Mouse (Mus musculus): ENCODE results near the gene Trmt13. TPM values are rescaled to one million over a fixed set of nuclear protein-coding genes. Genes with fewer than 3 reads are reported as not detected.

The Trmt13 gene
- total and polyA plus RNA-seq, 3 experiments, result 9.9 to 20.9 (median 11.1) TPM

DNA sequence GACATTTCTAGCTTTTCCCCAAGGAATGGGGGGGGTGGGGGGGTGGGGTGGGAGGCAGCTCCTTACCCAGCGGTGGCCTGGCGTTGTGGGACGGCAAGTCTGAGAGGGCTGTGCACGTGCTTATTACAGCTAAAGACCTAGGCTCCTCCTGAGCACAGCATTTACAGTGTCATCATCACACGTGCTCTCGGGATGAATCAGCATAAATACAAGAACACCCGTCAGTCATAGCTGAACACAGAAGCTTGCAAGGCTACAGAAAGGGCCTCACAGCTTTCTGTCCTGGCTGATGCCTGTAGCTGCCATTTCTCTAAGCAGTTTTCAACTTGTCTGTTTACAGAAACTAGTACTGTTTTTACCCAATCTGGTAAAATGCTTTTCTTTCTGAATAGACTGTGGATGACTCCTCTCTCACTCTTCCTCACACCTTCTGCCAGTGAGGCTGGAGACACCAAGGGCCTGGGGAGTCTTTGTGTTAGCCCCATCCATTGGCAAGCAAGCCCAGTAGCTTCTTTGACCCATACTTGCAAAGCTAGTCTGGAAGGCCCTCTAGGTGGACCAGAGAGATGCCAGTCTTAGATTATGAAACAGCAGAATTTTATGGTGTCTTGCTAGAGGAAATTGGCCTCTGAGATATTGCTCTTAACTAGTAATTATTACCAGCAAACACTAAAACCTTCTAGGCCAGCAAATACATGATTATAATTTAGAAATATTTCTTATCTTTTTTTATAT lies 6.4 kb upstream of the Trmt13 start:
- Histone ChIP-seq H3K36me3 (replicated peaks in 1 of 2; ENCODE audit: control insufficient read depth in 1 of 2, insufficient read depth in 1 of 2, low read length in 1 of 2) (peaks cover 16 to 58% of the 10 kb centered on the region in 2 experiments), H3K27ac (ENCODE audit: insufficient read depth, low read depth) (0 out of 2 replicates have a peak overlapping the region, but pooled peaks have one; percentile 39)
- dilution Hi-C loops (cut with MboI; ENCODE audit: extremely low pct_ligation_motif_present, extremely low pct_unique_long_range_greater_than_20kb, low sequenced_read_pairs), result no loop called here

DNA sequence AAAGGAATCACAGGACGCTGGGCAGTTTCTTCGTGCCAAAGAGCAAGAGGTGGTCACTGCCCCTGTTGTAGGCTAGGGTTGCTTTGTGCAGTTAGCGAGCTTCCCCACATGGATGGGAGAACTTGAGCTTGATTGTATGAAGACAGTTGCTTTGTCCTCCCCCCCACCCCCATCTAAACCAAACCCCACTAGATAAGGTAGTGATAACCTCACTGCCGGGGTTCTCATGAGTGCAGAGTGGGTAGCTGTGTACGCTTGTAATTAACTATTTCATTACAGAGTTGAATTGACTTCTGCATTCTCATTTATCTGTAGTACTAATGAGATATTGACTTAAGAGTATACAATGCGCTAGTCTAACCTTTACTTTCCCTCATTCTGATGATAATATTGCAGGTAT lies 4.5 kb upstream of the Trmt13 start:
- no peak for DNase-seq (ENCODE audit: extremely low read depth)
- in situ Hi-C loops (cut with MboI; ENCODE audit: low pct_ligation_motif_present, low pct_unique_long_range_greater_than_20kb, low sequenced_read_pairs), result no loop called here
- H3K27ac ChIP-seq (ENCODE audit: insufficient read depth, low read depth), result no peak overlapping the region
- TF ChIP-seq ELF1 (IDR thresholded peaks at IDR 0.05; ENCODE audit: low read depth, low read length) (no peak), MEF2A (IDR thresholded peaks at IDR 0.05; ENCODE audit: borderline replicate concordance, low read depth, low read length) (no peak), USF1 (IDR thresholded peaks at IDR 0.05; ENCODE audit: low read depth, low read length) (no peak), E2F4 (IDR thresholded peaks at IDR 0.05; ENCODE audit: insufficient replicate concordance, low read depth, low read length) (no peak), RCOR1 (conservative IDR thresholded peaks at IDR 0.05; ENCODE audit: low read depth, low read length) (no peak), UBTF (IDR thresholded peaks at IDR 0.05; ENCODE audit: low read depth, low read length) (no peak), NRF1 (IDR thresholded peaks at IDR 0.05; ENCODE audit: low read depth, low read length) (no peak), ETS1 (conservative IDR thresholded peaks at IDR 0.05; ENCODE audit: low read depth, low read length) (no peak), SIN3A (IDR thresholded peaks at IDR 0.05; ENCODE audit: low read length) (no peak), GABPA (IDR thresholded peaks at IDR 0.05; ENCODE audit: insufficient replicate concordance, low read depth, low read length) (no peak), BHLHE40 (IDR thresholded peaks at IDR 0.05; ENCODE audit: low read depth, low read length) (no peak), TBP (conservative IDR thresholded peaks at IDR 0.05; ENCODE audit: low read depth, low read length) (no peak), CHD1 (IDR thresholded peaks at IDR 0.05; ENCODE audit: low read depth, low read length) (no peak), ZMIZ1 (IDR thresholded peaks at IDR 0.05; ENCODE audit: low read depth, low read length) (no peak), TCF12 (IDR thresholded peaks at IDR 0.05; ENCODE audit: low read depth, low read length) (no peak), IRF4 (IDR thresholded peaks at IDR 0.05; ENCODE audit: low read depth, low read length) (no peak)

More for the DNA sequence above, 6.4 kb upstream of the Trmt13 start:
- no peaks in the 10 kb centered on the region for H3K27me3 ChIP-seq (replicated peaks)
- peaks cover 2 to 5% of the 10 kb centered on the region in 2 experiments; a peak in 1 of 4 replicates for H3K4me1 ChIP-seq (ENCODE audit: control insufficient read depth in 1 of 2, insufficient read depth in 2 of 2)
- DNase-seq (ENCODE audit: extremely low read depth), result peak; percentile 54
- TF ChIP-seq ZC3H11A (IDR thresholded peaks at IDR 0.05; ENCODE audit: low read depth, low read length), result no peak
- TF ChIP-seq TBP (conservative IDR thresholded peaks at IDR 0.05; ENCODE audit: low read depth, low read length), result no peak
- TF ChIP-seq USF2 (conservative IDR thresholded peaks at IDR 0.05; ENCODE audit: low read depth, low read length), result no peak
- peak; percentile 88; the same call in 1 of the 2 replicates for TF ChIP-seq MYC (IDR thresholded peaks at IDR 0.05; ENCODE audit: low read depth, low read length)
- no peak for TF ChIP-seq ELF1 (IDR thresholded peaks at IDR 0.05; ENCODE audit: low read depth, low read length)
- no peak for TF ChIP-seq HCFC1 (IDR thresholded peaks at IDR 0.05; ENCODE audit: low read depth, low read length)
- TF ChIP-seq KAT2A (IDR thresholded peaks at IDR 0.05; ENCODE audit: insufficient replicate concordance, low read length), result no peak
- no peak for TF ChIP-seq ZMIZ1 (IDR thresholded peaks at IDR 0.05; ENCODE audit: low read depth, low read length)
- no peak for TF ChIP-seq USF1 (IDR thresholded peaks at IDR 0.05; ENCODE audit: low read depth, low read length)
- TF ChIP-seq POLR2A (IDR thresholded peaks at IDR 0.05; ENCODE audit: low read depth, low read length), result no peak
- TF ChIP-seq PAX5 (IDR thresholded peaks at IDR 0.05; ENCODE audit: low read length), result no peak
- no peak for TF ChIP-seq CTCF (conservative IDR thresholded peaks at IDR 0.05 in 1 of 2, IDR thresholded peaks at IDR 0.05 in 1 of 2; ENCODE audit: low read depth in 2 of 2, low read length in 2 of 2)
- TF ChIP-seq NRF1 (IDR thresholded peaks at IDR 0.05; ENCODE audit: low read depth, low read length), result no peak
- no peak for TF ChIP-seq UBTF (IDR thresholded peaks at IDR 0.05; ENCODE audit: low read depth, low read length)
- TF ChIP-seq POLR2AphosphoS2 (IDR thresholded peaks at IDR 0.05; ENCODE audit: low read depth, low read length), result no peak
- TF ChIP-seq TCF12 (IDR thresholded peaks at IDR 0.05; ENCODE audit: low read depth, low read length), result no peak
- TF ChIP-seq RAD21 (IDR thresholded peaks at IDR 0.05; ENCODE audit: low read depth, low read length), result no peak
- peak; percentile 36; the same call in 1 of the 2 replicates for TF ChIP-seq SIN3A (IDR thresholded peaks at IDR 0.05; ENCODE audit: low read length)
- no peak for TF ChIP-seq MAZ (IDR thresholded peaks at IDR 0.05; ENCODE audit: low read depth, low read length)
- TF ChIP-seq JUND (conservative IDR thresholded peaks at IDR 0.05; ENCODE audit: low read depth, low read length), result no peak
- TF ChIP-seq MAX (IDR thresholded peaks at IDR 0.05; ENCODE audit: low read length), result peak; percentile 85
- no peak for TF ChIP-seq ZKSCAN1 (IDR thresholded peaks at IDR 0.05; ENCODE audit: borderline replicate concordance, low read depth, low read length)
- TF ChIP-seq RCOR1 (conservative IDR thresholded peaks at IDR 0.05; ENCODE audit: low read depth, low read length), result no peak
- peak; percentile 21; the same call in 1 of the 2 replicates for TF ChIP-seq EP300 (IDR thresholded peaks at IDR 0.05; ENCODE audit: low read length)
- peak; percentile 42; the same call in 1 of the 2 replicates for TF ChIP-seq MXI1 (IDR thresholded peaks at IDR 0.05; ENCODE audit: low read depth, low read length)
- TF ChIP-seq ZNF384 (IDR thresholded peaks at IDR 0.05; ENCODE audit: low read depth, low read length), result no peak
- no peak for TF ChIP-seq MEF2A (IDR thresholded peaks at IDR 0.05; ENCODE audit: borderline replicate concordance, low read depth, low read length)
- no peak for TF ChIP-seq CHD2 (IDR thresholded peaks at IDR 0.05; ENCODE audit: low read length)
- no peak for TF ChIP-seq SMC3 (IDR thresholded peaks at IDR 0.05; ENCODE audit: low read depth, low read length)
- no peak for TF ChIP-seq GABPA (IDR thresholded peaks at IDR 0.05; ENCODE audit: insufficient replicate concordance, low read depth, low read length)
- no peak for TF ChIP-seq NELFE (IDR thresholded peaks at IDR 0.05; ENCODE audit: low read depth, low read length)
- no peak for TF ChIP-seq CHD1 (IDR thresholded peaks at IDR 0.05; ENCODE audit: low read depth, low read length)
- TF ChIP-seq MAFK (IDR thresholded peaks at IDR 0.05; ENCODE audit: insufficient replicate concordance, low read length), result peak; percentile 76; the same call in 1 of the 2 replicates
- no peak for TF ChIP-seq E2F4 (IDR thresholded peaks at IDR 0.05; ENCODE audit: insufficient replicate concordance, low read depth, low read length)
- TF ChIP-seq BHLHE40 (IDR thresholded peaks at IDR 0.05; ENCODE audit: low read depth, low read length), result peak; percentile 97
- TF ChIP-seq IRF4 (IDR thresholded peaks at IDR 0.05; ENCODE audit: low read depth, low read length), result peak; percentile 75
- peak; percentile 44; the same call in 1 of the 2 replicates for TF ChIP-seq ETS1 (conservative IDR thresholded peaks at IDR 0.05; ENCODE audit: low read depth, low read length)
- TF ChIP-seq JUN (IDR thresholded peaks at IDR 0.05; ENCODE audit: insufficient read depth, low read depth, low read length), result peak; percentile 24; the same call in 1 of the 2 replicates
- H3K4me3 ChIP-seq (replicated peaks in 1 of 3; ENCODE audit: low read depth in 2 of 3, low read length in 2 of 3, poor library complexity in 1 of 3), result no peak overlapping the region
- no peaks in the 10 kb centered on the region for H3K9me3 ChIP-seq (replicated peaks; ENCODE audit: low read length)
- H3K9ac ChIP-seq (ENCODE audit: insufficient read depth, low read depth), result peak overlapping the region; percentile 32; the same call in 1 of the 2 replicates
- in situ Hi-C loops (cut with MboI; ENCODE audit: low pct_ligation_motif_present, low pct_unique_long_range_greater_than_20kb, low sequenced_read_pairs), result no loop called here
- H3K4me2 ChIP-seq (ENCODE audit: insufficient read depth, low read depth, poor library complexity, severe bottlenecking), result no peak overlapping the region
- no peaks in the 10 kb centered on the region for H3K79me2 ChIP-seq (replicated peaks; ENCODE audit: control insufficient read depth, extremely low read depth, insufficient read depth, poor library complexity, severe bottlenecking)

More for the DNA sequence above, 4.5 kb upstream of the Trmt13 start:
- dilution Hi-C loops (cut with MboI; ENCODE audit: extremely low pct_ligation_motif_present, extremely low pct_unique_long_range_greater_than_20kb, low sequenced_read_pairs), result no loop called here
- Histone ChIP-seq H3K36me3 (replicated peaks in 1 of 2; ENCODE audit: control insufficient read depth in 1 of 2, insufficient read depth in 1 of 2, low read length in 1 of 2) (peaks cover 28 to 75% of the 10 kb centered on the region in 2 experiments), H3K9me3 (replicated peaks; ENCODE audit: low read length) (no peaks in the 10 kb centered on the region), H3K79me2 (replicated peaks; ENCODE audit: control insufficient read depth, extremely low read depth, insufficient read depth, poor library complexity, severe bottlenecking) (no peaks in the 10 kb centered on the region), H3K9ac (ENCODE audit: insufficient read depth, low read depth) (no peak overlapping the region), H3K4me1 (ENCODE audit: control insufficient read depth in 1 of 2, insufficient read depth in 2 of 2) (peaks cover 2 to 5% of the 10 kb centered on the region in 2 experiments; a peak in 1 of 4 replicates), H3K4me2 (ENCODE audit: insufficient read depth, low read depth, poor library complexity, severe bottlenecking) (no peak overlapping the region), H3K4me3 (replicated peaks in 1 of 3; ENCODE audit: low read depth in 2 of 3, low read length in 2 of 3, poor library complexity in 1 of 3) (no peak overlapping the region), H3K27me3 (replicated peaks) (no peaks in the 10 kb centered on the region)

Measured in CH12.LX (cell line).